In the genomic region with DNA sequence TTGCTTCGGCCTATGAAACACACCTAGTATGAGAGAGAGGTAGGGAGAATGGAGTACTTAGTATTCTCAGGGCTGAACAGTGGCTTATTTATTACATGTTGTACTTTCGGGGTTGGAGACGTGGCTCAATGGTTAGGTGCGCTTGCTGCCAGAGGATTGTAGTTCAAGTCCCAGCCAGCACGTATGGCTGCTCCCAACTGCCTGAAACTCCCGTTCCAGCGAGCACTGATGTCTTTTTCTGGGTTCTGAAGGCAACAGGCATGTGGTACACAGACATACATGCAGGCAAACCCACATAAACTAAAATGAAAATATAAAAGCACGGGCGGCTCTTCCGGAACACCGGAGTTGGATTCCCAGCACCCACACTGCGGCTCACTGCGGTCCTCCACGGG, we compare ENCODE assay signal across 8 mouse cellular contexts. TPM values are rescaled to one million over a fixed set of nuclear protein-coding genes. Genes with fewer than 3 reads are reported as not detected.
DNase-seq lines count a peak whose midpoint lies in the region; ATAC-seq lines count a peak whose summit lies in the region.

No protein-coding gene starts in this region.

- DNase-seq in heart, embryonic 10.5 days (ENCODE audit: low spot score): no peak
- DNase-seq in heart, adult 9 months (ENCODE audit: low spot score in 2 of 2): no peak
- peak; percentile 23 for DNase-seq in ES-CJ7 (ENCODE audit: low read depth, low spot score)
- DNase-seq in B cell, adult 2 months: no peak
- DNase-seq in gastrocnemius, adult 18-20 months (ENCODE audit: low spot score): no peak

- peak overlapping the region; percentile 98 for H3K27ac ChIP-seq in heart, embryonic 10.5 days
- peak overlapping the region; percentile 95 for H3K27ac ChIP-seq in forebrain, embryonic 12.5 days
- H3K27ac ChIP-seq in liver, embryonic 15.5 days (replicated peaks): peak overlapping the region; percentile 93

- peak overlapping the region; percentile 88 for H3K9ac ChIP-seq in forebrain, embryonic 12.5 days
- peak overlapping the region; percentile 74 for H3K9ac ChIP-seq in liver, embryonic 15.5 days

- peaks cover 11% of the 10 kb centered on the region; the same call in 1 of the 2 replicates for H3K4me1 ChIP-seq in heart, embryonic 10.5 days
- H3K4me1 ChIP-seq in forebrain, embryonic 12.5 days: peaks cover 13% of the 10 kb centered on the region
- H3K4me1 ChIP-seq in liver, embryonic 15.5 days (replicated peaks): peaks cover 30% of the 10 kb centered on the region

- peak overlapping the region; percentile 89 for H3K4me3 ChIP-seq in heart, embryonic 10.5 days
- peak overlapping the region; percentile 83 for H3K4me3 ChIP-seq in forebrain, embryonic 12.5 days (replicated peaks)
- H3K4me3 ChIP-seq in liver, embryonic 15.5 days (replicated peaks): peak overlapping the region; percentile 80

- no peaks in the 10 kb centered on the region for H3K27me3 ChIP-seq in heart, embryonic 10.5 days (ENCODE audit: insufficient read depth, poor library complexity, severe bottlenecking)
- 0 out of 2 replicates have a peak, but pooled peaks cover 4% of the 10 kb centered on the region for H3K27me3 ChIP-seq in forebrain, embryonic 12.5 days
- no peaks in the 10 kb centered on the region for H3K27me3 ChIP-seq in liver, embryonic 15.5 days

- H3K4me2 ChIP-seq in forebrain, embryonic 12.5 days: peak overlapping the region; percentile 84
- H3K4me2 ChIP-seq in liver, embryonic 15.5 days: peak overlapping the region; percentile 83

- WGBS in heart, embryonic 10.5 days: 8% methylated on average over 14 of the region's 14 CpGs
- 9% methylated on average over 14 of the region's 14 CpGs for WGBS in forebrain, embryonic 12.5 days
- WGBS in liver, embryonic 15.5 days (ENCODE audit: insufficient replicate concordance): 6% methylated on average over 14 of the region's 14 CpGs

- H3K9me3 ChIP-seq in heart, embryonic 10.5 days: no peaks in the 10 kb centered on the region
- H3K9me3 ChIP-seq in forebrain, embryonic 12.5 days: no peaks in the 10 kb centered on the region
- H3K9me3 ChIP-seq in liver, embryonic 15.5 days (replicated peaks): no peaks in the 10 kb centered on the region

- H3K36me3 ChIP-seq in heart, embryonic 10.5 days: peaks cover 16% of the 10 kb centered on the region
- peaks cover 11% of the 10 kb centered on the region for H3K36me3 ChIP-seq in forebrain, embryonic 12.5 days (replicated peaks)
- H3K36me3 ChIP-seq in liver, embryonic 15.5 days (replicated peaks): peaks cover 11% of the 10 kb centered on the region

- peak; percentile 6; the same call in 1 of the 2 replicates for ATAC-seq in forebrain, embryonic 12.5 days (ENCODE audit: low FRiP score)
- ATAC-seq in liver, embryonic 15.5 days (ENCODE audit: insufficient read depth): peak; percentile 27
- ATAC-seq in activated CD4-positive, CD25-positive, alpha-beta regulatory T cell, adult 4 months: no peak

RNA-seq across cellular contexts. Expression of a gene that starts 0.7 kb away (rescaled TPM):
- polyA plus RNA-seq in heart, embryonic 10.5 days (2016; fragmentation: Nextera tagmentation; extraction: Ambion mirVana): 26.3 and 26.5 TPM in 2 replicates
- 33.1 and 36.8 TPM in 2 replicates for polyA plus RNA-seq in forebrain, embryonic 12.5 days (2016; fragmentation: Nextera tagmentation; extraction: Ambion mirVana)
- 13.3 and 15.4 TPM in 2 replicates for polyA plus RNA-seq in liver, embryonic 15.5 days (2015; fragmentation: Nextera tagmentation; extraction: Ambion mirVana)
- polyA plus RNA-seq in activated CD4-positive, CD25-positive, alpha-beta regulatory T cell, adult 4 months (2017; shearing (Covaris generic)): 10 to 100 TPM; 34.5 to 43.4 TPM
- 1 to 10 TPM; 6.1 to 8.8 TPM for total RNA-seq in gastrocnemius, adult 18-20 months (2021)

RNA-seq across cellular contexts. Expression of a gene that starts 20.1 kb away (rescaled TPM):
- polyA plus RNA-seq in heart, embryonic 10.5 days (2016; fragmentation: Nextera tagmentation; extraction: Ambion mirVana): 1.8 and 2.6 TPM in 2 replicates
- polyA plus RNA-seq in forebrain, embryonic 12.5 days (2016; fragmentation: Nextera tagmentation; extraction: Ambion mirVana): 0.47 and 0.49 TPM in 2 replicates
- polyA plus RNA-seq in liver, embryonic 15.5 days (2015; fragmentation: Nextera tagmentation; extraction: Ambion mirVana): 3.5 and 3.8 TPM in 2 replicates
- 10 to 100 TPM; 39.1 to 40.4 TPM for polyA plus RNA-seq in activated CD4-positive, CD25-positive, alpha-beta regulatory T cell, adult 4 months (2017; shearing (Covaris generic))
- under 1 TPM in 1 of 2 experiments, not detected in 1; 0.32 TPM for total RNA-seq in gastrocnemius, adult 18-20 months (2021)

RNA-seq across cellular contexts. Expression of a gene that starts 21.4 kb away (rescaled TPM):
- 8.7 and 9.3 TPM in 2 replicates for polyA plus RNA-seq in heart, embryonic 10.5 days (2016; fragmentation: Nextera tagmentation; extraction: Ambion mirVana)
- 9.9 and 10.4 TPM in 2 replicates for polyA plus RNA-seq in forebrain, embryonic 12.5 days (2016; fragmentation: Nextera tagmentation; extraction: Ambion mirVana)
- polyA plus RNA-seq in liver, embryonic 15.5 days (2015; fragmentation: Nextera tagmentation; extraction: Ambion mirVana): 2.1 TPM in 2 replicates
- polyA plus RNA-seq in activated CD4-positive, CD25-positive, alpha-beta regulatory T cell, adult 4 months (2017; shearing (Covaris generic)): 1 to 10 TPM; 5.7 to 5.8 TPM
- 1 to 10 TPM; 2.6 to 3.1 TPM for total RNA-seq in gastrocnemius, adult 18-20 months (2021)
